Mouse (Mus musculus) left cerebral cortex, adult 8-10 months (tissue): ENCODE data around the gene Mis18a. TPM values are rescaled to one million over a fixed set of nuclear protein-coding genes. Genes with fewer than 3 reads are reported as not detected.

Source experiments
- DNase-seq, 2 experiments: peaks; one replicate each; pipeline ENCODE4 v3.0.0; 2022; ENCODE audit warnings: low spot score in 2 of 2
- total RNA-seq, 4 experiments: library from RNA; stranded (reverse); gene quantifications; 2 replicates each; pipeline ENCODE4 v1.2.4; 2022

Gene Mis18a
- 10 to 100 TPM in 1 of 4 experiments, 1 to 10 TPM in 3; 4.4 to 10.2 (median 6.4) TPM for total RNA-seq

GRCm38 (mm10) chr16:90727233-90728115 is at the start of gene Mis18a:
Mis18a (minus strand) TSS chr16:90727404.
- DNase-seq: peak; percentile 88 to 93

- no peak for DNase-seq
Measured at GRCm38 (mm10) chr16:90775946-90776520, 48.8 kb upstream of the Mis18a start.

DNA sequence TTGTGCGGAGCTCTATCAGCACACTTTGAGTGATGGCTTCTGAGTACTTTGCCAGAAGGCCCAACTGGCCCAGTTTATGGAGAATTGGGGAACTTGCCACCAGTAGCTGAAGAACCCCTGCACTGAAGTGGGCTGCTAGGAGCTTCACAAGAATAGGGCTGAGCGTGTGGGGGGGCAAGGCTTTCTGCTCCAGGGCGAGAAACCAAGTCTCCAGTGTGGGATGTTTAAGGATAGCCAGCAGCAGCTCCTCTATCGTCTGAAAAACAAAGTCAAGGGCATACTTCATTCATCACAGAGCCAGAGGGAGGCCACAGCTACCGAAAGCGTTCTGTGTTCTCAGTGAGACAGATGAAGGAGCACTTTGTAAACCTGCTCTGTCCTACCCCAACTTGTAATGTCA is 47.4 kb upstream of the Mis18a start:
- no peak for DNase-seq

DNA sequence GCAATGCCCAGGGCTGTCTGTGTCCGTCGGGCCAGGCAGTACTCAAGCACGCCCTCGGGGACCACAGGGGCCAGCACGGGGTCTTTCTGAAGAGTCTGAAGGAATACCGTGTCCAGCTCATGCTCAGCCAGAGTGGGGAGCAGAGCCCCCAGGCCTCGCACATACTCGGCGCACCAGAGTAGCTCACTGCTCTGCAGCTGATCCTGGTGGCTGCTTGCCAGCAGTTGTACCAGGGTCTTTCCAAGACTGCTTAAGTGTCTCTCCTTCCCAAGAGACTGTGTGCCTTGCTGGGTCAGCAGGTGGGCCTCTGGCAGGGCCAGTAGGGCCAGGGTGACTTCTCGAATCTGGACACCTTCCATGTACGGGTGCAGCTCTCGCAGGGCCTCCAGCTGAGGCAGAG is 47.0 kb upstream of the Mis18a start:
- DNase-seq: no peak

DNA sequence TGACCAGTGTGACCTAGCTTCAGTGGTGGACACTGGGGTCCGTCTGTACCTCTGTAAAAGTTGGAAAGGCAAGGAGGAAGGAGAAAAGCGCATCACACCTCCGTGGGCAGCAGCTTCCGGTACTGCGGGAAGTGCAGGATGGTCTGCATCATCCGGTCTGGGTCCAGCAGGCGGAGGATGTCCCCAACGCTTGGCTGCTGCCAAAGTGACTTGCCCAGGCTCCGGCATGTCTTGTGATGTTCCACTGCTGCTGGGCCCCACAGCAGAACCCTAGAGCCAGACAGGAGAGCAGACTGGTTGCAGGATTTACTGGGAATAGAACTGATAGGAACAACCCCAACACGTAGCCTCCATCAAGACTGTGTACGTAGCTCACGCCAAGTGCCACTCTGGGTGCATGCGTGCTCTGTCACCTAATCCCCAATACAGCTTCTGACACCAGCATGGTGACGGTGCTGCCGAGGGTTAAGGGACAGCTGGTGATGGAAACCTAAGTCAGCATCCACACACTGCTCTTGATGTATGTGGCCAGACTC is 39.8 kb upstream of the Mis18a start:
- no peak for DNase-seq

- no peak for DNase-seq
Measured at GRCm38 (mm10) chr16:90765195-90765877, 38.1 kb upstream of the Mis18a start.

- DNase-seq: no peak
Measured at GRCm38 (mm10) chr16:90760515-90760914, 33.3 kb upstream of the Mis18a start.

DNA sequence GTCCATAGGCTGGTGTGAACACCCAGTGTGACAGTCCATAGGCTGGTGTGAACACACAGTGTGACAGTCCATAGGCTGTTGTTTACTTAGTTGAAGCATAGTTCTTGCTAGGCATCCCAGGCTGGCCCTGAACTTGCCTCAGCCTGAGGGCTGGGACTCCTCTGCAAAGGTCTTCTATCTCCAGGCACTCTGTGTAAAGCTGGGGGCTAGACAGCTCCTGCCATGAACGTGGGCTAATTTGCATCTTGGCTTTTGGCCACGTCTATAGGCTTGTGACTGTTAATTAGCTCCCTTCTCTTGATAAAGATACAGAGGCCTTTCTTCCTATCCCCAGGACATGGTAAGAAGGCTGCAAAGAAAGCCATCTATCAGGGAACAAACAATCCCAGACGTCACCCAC is 32.1 kb upstream of the Mis18a start:
- no peak for DNase-seq

DNA sequence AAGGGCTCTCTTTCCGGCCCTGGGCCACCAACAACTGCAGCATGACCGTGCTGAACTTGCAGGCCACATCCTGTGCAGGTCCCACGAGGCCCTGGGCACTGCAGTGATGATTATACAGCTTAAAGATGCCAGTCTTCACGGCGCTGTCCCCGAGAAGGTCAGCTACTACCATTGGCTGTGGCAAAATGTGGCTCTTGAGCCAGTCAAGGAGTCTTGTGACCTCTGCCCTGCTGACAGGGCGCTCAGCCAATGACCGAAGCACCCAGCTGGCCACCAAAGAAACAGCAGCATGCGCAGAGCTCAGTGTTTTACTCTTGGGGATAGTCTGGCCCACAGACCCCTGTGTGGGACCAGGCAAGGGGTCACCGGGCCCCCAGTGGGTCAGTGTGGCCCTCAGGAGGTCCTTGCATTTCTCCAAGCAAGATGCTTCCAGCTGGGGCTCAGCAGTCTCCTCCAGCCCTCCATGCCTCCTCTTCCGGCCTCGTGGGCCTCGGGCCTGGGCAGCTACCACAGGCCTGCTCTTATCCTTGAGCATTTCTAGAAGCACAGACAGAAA is 26.3 kb upstream of the Mis18a start:
- no peak for DNase-seq

DNA sequence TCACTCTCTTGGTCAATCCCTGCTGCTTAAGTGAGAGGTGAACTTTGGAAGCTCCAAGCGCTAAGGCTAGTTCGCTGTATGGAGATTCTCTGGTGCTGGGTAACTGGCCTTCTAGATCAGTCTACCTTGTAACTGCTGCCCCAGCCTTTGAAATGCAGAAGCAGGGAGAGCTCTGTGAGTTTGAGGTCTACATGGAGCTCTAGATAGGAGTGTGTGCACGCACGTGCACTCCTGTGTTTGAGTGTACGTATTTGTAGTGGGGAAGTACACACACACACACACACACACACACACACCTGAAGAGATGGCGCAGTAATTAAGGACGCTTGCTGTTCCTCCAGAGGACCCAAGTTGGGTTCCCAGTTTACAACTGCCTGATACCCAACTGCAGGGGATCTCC is 21.0 kb upstream of the Mis18a start:
- DNase-seq: no peak

DNA sequence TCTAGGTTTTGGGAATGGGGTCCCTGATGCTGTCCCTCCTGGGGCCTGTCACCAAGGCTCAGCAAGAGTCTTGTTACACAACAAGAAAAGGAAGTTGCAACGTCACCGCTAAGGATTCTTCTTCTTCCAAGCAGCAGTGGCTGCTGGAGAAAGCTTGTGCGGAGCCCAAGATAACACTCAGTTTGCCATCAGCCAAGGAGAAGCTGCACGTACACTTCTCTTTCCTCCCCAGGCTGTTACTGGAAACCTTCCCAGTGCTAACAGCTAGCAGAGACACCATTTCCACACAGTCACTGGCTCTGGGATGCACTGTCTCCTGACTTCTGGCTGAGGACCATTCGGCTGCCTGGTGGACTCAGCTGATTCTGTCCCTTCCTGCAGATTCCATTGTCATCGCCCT is 19.9 kb upstream of the Mis18a start:
- peak in 1 of 2 experiments; percentile 24 for DNase-seq

- no peak for DNase-seq
Measured at GRCm38 (mm10) chr16:90738092-90738956, 11.1 kb upstream of the Mis18a start, which contains the start of gene Mrap. Mrap (plus strand) TSS chr16:90738207.

- no peak for DNase-seq
Measured at GRCm38 (mm10) chr16:90736672-90737270, 9.6 kb upstream of the Mis18a start.

DNA sequence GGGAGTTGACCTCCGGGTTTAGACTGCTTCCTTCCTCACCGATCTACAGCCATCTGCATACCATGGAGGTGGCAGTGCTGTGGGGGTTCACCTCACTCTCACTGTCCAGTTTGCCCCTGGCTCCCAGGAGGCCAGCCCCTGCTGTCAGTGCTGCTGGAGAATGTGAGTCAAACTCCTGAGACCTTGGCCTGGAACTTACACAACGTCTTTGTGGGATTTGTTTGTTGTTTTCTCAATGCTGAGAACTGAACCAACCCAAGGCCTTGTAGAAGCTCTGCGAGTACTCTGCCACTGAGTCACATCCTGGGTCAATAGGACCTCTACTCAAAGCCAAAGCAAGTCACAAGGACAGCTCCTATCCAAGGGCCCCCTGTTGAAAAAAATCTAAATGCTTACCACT is 8.4 kb upstream of the Mis18a start:
- no peak for DNase-seq

DNA sequence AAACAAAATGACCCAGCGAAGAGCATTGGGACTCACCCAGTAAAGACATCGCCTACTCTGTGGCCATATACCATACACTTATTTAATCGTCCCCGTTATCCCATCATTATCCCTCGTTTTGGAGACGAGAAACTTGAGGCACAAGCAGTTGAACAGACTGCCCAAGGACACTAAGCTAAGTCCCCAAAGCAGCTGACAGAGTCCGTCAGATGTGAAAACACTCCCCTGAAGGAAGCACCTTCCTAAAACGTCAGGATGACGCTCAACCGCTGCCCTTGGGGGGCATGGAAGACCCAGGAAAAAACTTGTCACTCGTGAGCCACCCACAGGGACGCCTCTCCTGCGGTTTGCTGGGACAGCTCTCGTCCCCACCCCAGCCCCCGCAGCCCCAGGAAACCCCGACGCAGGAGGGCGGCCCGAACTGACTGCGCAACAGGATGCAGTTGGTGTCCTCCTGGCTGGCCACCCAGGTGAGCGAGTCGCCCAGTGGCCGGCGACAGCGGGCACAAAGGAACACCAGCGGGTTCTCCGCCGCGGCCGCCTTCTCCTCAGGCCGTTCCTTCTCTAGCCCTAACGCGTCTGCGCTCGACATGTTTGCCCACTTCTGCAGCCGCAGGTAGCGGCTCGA is 490 bp downstream of the Mis18a start:
- DNase-seq: no peak

- no peak for DNase-seq
Measured at GRCm38 (mm10) chr16:90724051-90724450, 3.2 kb downstream of the Mis18a start.

DNA sequence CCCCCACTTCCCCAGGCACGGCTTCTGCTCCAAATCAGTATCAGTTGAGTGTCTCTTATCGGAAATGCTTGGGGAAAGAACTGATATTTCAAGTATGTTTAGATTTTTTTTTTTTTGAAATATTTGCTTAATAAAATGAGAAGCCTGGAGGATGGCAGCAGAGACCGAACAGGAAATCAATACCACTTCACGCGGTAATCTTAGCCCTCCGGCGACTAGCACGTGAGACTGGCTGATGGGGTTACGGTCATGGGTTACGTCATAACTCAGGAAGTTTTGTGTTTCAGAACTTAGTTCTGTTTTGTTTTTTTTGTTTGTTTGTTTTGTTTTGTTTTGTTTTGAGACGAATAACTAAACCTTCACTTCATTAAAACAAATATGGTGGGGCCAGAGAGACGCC is 16.9 kb downstream of the Mis18a start:
- DNase-seq: no peak

GRCm38 (mm10) chr16:90709711-90710289 is 17.4 kb downstream of the Mis18a start:
- peak; percentile 50 to 89 for DNase-seq

GRCm38 (mm10) chr16:90706279-90706678 is 20.9 kb downstream of the Mis18a start:
- no peak for DNase-seq
